Mouse (Mus musculus): ENCODE results near the gene Mep1a. TPM values are rescaled to one million over a fixed set of nuclear protein-coding genes. Genes with fewer than 3 reads are reported as not detected.
"Not testable (repeated sequence)": the region's sequence is repeated elsewhere in the genome, so short reads cannot be mapped to it uniquely, and the experiment has no call there.

Gene Mep1a
- polyA plus RNA-seq, 1 experiment: not detected

DNA sequence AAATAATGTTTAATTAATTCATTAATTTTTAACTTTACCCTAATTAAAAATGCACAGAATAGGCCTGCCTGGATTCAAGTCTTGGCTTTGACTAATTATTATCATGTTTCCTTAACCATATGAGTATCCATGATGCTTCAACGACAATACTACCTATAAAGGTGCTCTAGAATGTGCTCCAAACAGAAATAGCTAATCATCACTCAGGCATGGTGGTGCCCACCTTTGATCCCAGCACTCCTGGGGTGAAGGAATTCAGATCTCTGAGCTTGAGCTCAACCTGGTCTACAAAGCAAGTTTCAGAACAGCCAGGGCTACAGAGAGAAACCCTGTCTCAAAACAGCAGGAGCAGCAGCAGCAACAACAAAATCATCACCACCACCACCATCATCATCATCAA is 2.1 kb downstream of the Mep1a start:
- no peak overlapping the region for H3K4me3 ChIP-seq (replicated peaks; ENCODE audit: insufficient read depth, low read depth, low read length)
- no peak for DNase-seq
- H3K27ac ChIP-seq (ENCODE audit: insufficient read depth, low read length): no peak overlapping the region
- no peak for TF ChIP-seq CTCF (IDR thresholded peaks at IDR 0.05; ENCODE audit: borderline replicate concordance, insufficient read depth, low read depth, low read length)
- TF ChIP-seq POLR2A (IDR thresholded peaks at IDR 0.05; ENCODE audit: borderline replicate concordance, insufficient read depth, low read length): no peak
- no peaks in the 10 kb centered on the region for H3K4me1 ChIP-seq (ENCODE audit: control insufficient read depth, insufficient read depth, low read length)
- no peaks in the 10 kb centered on the region for H3K27me3 ChIP-seq (ENCODE audit: control insufficient read depth, insufficient read depth, low read length)
- WGBS: 85% methylated on average over 1 of the region's 1 CpGs

DNA sequence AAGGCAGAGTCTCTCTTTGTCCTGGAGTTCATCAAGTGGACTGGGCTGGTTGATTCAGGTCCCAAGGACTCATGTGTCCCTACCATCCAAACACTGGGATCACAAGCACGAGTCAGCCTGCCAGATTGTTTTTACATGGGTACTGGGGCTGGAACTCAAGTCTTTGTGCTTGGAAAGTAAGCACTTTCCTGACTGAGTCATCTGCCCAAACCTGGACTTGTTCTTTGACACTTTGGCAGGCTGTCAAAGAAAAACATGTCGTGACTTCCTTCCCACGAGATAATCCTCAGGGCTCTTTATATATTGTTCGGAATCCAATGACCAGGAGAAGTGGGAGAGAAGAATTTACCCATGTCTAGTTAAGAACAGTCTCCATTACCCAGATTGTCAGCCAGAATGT is 5.1 kb downstream of the Mep1a start:
- no peaks in the 10 kb centered on the region for H3K4me1 ChIP-seq (ENCODE audit: control insufficient read depth, insufficient read depth, low read length)
- DNase-seq: no peak
- WGBS: 40% methylated on average over 4 of the region's 4 CpGs
- no peak for TF ChIP-seq POLR2A (IDR thresholded peaks at IDR 0.05; ENCODE audit: borderline replicate concordance, insufficient read depth, low read length)
- H3K27me3 ChIP-seq (ENCODE audit: control insufficient read depth, insufficient read depth, low read length): no peaks in the 10 kb centered on the region
- no peak overlapping the region for H3K27ac ChIP-seq (ENCODE audit: insufficient read depth, low read length)
- no peak overlapping the region for H3K4me3 ChIP-seq (replicated peaks; ENCODE audit: insufficient read depth, low read depth, low read length)

- no peak for DNase-seq
- no peaks in the 10 kb centered on the region for H3K4me1 ChIP-seq (ENCODE audit: control insufficient read depth, insufficient read depth, low read length)
Measured at GRCm38 (mm10) chr17:43495502-43495901, 7.1 kb downstream of the Mep1a start.

DNA sequence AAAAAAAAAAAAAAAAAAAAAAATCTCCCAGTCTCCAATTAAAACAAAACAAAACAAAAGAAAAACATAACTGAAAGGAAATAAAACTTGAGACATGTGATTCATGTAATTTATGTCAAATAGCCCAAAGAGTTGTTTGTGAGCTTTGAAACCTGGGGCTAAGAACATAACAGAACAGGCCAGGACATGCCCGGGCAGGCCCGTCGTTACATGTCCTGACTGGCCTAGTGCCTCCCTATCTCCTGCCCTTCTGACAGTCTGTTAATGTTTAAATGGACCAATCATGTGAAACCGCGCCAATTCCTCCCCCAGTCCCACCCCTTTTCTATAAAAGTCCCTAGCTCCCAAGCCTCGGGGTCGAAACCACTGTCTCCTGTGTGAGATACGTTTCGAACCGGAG is 12.2 kb downstream of the Mep1a start:
- H3K4me1 ChIP-seq (ENCODE audit: control insufficient read depth, insufficient read depth, low read length); DNase-seq; H3K27me3 ChIP-seq (ENCODE audit: control insufficient read depth, insufficient read depth, low read length); H3K27ac ChIP-seq (ENCODE audit: insufficient read depth, low read length); H3K4me3 ChIP-seq (replicated peaks; ENCODE audit: insufficient read depth, low read depth, low read length): not testable (repeated sequence)
- whole genome bisulfite sequencing: 93% methylated on average over 10 of the region's 10 CpGs

More at GRCm38 (mm10) chr17:43495502-43495901, 7.1 kb downstream of the Mep1a start:
- no peak overlapping the region for H3K27ac ChIP-seq (ENCODE audit: insufficient read depth, low read length)
- 94% methylated on average over 5 of the region's 5 CpGs for WGBS
- H3K4me3 ChIP-seq (replicated peaks; ENCODE audit: insufficient read depth, low read depth, low read length): no peak overlapping the region
- no peak for TF ChIP-seq CTCF (IDR thresholded peaks at IDR 0.05; ENCODE audit: borderline replicate concordance, insufficient read depth, low read depth, low read length)
- TF ChIP-seq POLR2A (IDR thresholded peaks at IDR 0.05; ENCODE audit: borderline replicate concordance, insufficient read depth, low read length): no peak
- no peaks in the 10 kb centered on the region for H3K27me3 ChIP-seq (ENCODE audit: control insufficient read depth, insufficient read depth, low read length)

GRCm38 (mm10) chr17:43488439-43489151 is 14.0 kb downstream of the Mep1a start:
- no peak for TF ChIP-seq POLR2A (IDR thresholded peaks at IDR 0.05; ENCODE audit: borderline replicate concordance, insufficient read depth, low read length)
- no peak for TF ChIP-seq CTCF (IDR thresholded peaks at IDR 0.05; ENCODE audit: borderline replicate concordance, insufficient read depth, low read depth, low read length)
- no peak overlapping the region for H3K4me3 ChIP-seq (replicated peaks; ENCODE audit: insufficient read depth, low read depth, low read length)
- 97% methylated on average over 2 of the region's 2 CpGs for WGBS
- no peaks in the 10 kb centered on the region for H3K27me3 ChIP-seq (ENCODE audit: control insufficient read depth, insufficient read depth, low read length)
- DNase-seq: no peak
- H3K27ac ChIP-seq (ENCODE audit: insufficient read depth, low read length): no peak overlapping the region
- H3K4me1 ChIP-seq (ENCODE audit: control insufficient read depth, insufficient read depth, low read length): no peaks in the 10 kb centered on the region

DNA sequence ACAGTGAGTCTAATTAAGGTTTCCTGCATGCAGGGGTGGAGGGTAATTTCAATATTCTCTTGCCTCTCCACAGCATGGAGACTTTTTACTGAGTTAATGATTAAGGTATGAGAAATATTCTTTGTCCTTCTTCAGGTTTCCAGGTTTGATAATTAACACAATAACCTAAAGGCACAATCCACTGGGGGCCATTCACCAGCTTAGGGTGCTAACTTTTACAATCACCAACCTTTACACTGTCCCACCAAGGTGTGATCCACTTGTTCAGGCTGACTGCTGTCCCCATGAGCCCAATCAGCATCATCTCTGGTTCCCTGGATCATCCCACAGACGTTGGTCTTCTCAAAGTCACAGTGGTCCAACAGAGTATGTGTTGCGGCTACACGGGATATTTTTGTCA is 16.6 kb downstream of the Mep1a start:
- Histone ChIP-seq H3K4me1 (ENCODE audit: control insufficient read depth, insufficient read depth, low read length) (no peaks in the 10 kb centered on the region), H3K27me3 (ENCODE audit: control insufficient read depth, insufficient read depth, low read length) (no peaks in the 10 kb centered on the region), H3K27ac (ENCODE audit: insufficient read depth, low read length) (no peak overlapping the region), H3K4me3 (replicated peaks; ENCODE audit: insufficient read depth, low read depth, low read length) (no peak overlapping the region)
- TF ChIP-seq POLR2A (IDR thresholded peaks at IDR 0.05; ENCODE audit: borderline replicate concordance, insufficient read depth, low read length) (no peak), CTCF (IDR thresholded peaks at IDR 0.05; ENCODE audit: borderline replicate concordance, insufficient read depth, low read depth, low read length) (no peak)
- 85% methylated on average over 3 of the region's 3 CpGs for WGBS
- no peak for DNase-seq

DNA sequence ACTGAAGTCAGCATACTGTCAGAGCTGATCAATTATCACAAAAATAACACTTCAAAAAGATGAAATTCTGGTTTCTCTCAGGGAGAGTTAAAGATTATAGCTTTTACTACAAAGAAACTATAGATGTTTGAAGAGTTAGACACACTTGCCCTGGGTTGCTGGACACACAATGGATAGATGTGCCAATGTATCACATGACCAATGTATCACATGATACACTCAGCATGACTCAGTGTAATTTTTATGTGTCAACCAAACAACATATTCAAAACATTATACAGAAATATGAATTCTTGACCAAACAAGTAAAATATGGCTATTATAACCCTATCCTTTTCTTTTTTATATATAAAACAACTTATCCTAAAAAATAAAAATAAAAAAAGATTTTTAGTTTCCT is 25.0 kb downstream of the Mep1a start:
- DNase-seq: no peak
- Histone ChIP-seq H3K4me3 (replicated peaks; ENCODE audit: insufficient read depth, low read depth, low read length) (no peak overlapping the region), H3K4me1 (ENCODE audit: control insufficient read depth, insufficient read depth, low read length) (no peaks in the 10 kb centered on the region), H3K27ac (ENCODE audit: insufficient read depth, low read length) (no peak overlapping the region), H3K27me3 (ENCODE audit: control insufficient read depth, insufficient read depth, low read length) (no peaks in the 10 kb centered on the region)
- TF ChIP-seq POLR2A (IDR thresholded peaks at IDR 0.05; ENCODE audit: borderline replicate concordance, insufficient read depth, low read length): no peak
- no peak for TF ChIP-seq CTCF (IDR thresholded peaks at IDR 0.05; ENCODE audit: borderline replicate concordance, insufficient read depth, low read depth, low read length)

DNA sequence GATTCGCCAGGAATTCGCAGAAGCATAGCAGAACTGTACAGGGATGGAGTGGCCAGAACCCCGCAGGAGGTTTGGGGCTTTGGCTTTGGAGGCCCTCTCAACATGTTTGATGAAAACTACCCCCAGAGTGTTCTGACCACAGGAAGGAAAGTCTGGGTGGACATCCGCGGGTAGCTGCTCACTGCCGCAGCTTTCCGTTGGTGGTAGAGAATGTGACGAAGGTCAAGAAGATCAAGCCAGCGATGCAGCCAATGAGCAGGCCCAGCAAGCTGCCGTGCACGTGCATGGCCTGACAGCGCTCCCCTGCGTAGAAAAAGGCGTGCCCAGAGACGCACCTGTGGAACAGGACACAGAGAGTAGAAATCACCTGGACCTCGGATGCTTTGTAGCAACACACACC is 27.8 kb downstream of the Mep1a start:
- WGBS: 78% methylated on average over 16 of the region's 16 CpGs
- TF ChIP-seq CTCF (IDR thresholded peaks at IDR 0.05; ENCODE audit: borderline replicate concordance, insufficient read depth, low read depth, low read length): no peak
- no peak for TF ChIP-seq POLR2A (IDR thresholded peaks at IDR 0.05; ENCODE audit: borderline replicate concordance, insufficient read depth, low read length)
- DNase-seq: no peak
- Histone ChIP-seq H3K27ac (ENCODE audit: insufficient read depth, low read length) (no peak overlapping the region), H3K4me3 (replicated peaks; ENCODE audit: insufficient read depth, low read depth, low read length) (no peak overlapping the region), H3K27me3 (ENCODE audit: control insufficient read depth, insufficient read depth, low read length) (no peaks in the 10 kb centered on the region), H3K4me1 (ENCODE audit: control insufficient read depth, insufficient read depth, low read length) (no peaks in the 10 kb centered on the region)

Data from cerebellum, adult 2 months (tissue).